ENCODE assay signal across 8 mouse cellular contexts in genomic region chr11:33917574-33917973, GRCm38 (mm10). TPM values are rescaled to one million over a fixed set of nuclear protein-coding genes. Genes with fewer than 3 reads are reported as not detected.
DNase-seq lines count a peak whose midpoint lies in the region; ATAC-seq lines count a peak whose summit lies in the region.

No protein-coding gene starts in this region.

- H3K36me3 ChIP-seq in forebrain, embryonic 11.5 days (ENCODE audit: control insufficient read depth, insufficient read depth, low read length): no peaks in the 10 kb centered on the region
- no peaks in the 10 kb centered on the region for H3K36me3 ChIP-seq in hindbrain, embryonic 10.5 days

- H3K4me1 ChIP-seq in forebrain, embryonic 11.5 days (replicated peaks; ENCODE audit: control insufficient read depth, insufficient read depth, low read length): no peaks in the 10 kb centered on the region; the same call in 1 of the 2 replicates
- peaks cover 11% of the 10 kb centered on the region; the same call in 1 of the 2 replicates for H3K4me1 ChIP-seq in hindbrain, embryonic 10.5 days (replicated peaks)

- no peak overlapping the region for H3K4me3 ChIP-seq in forebrain, embryonic 11.5 days (ENCODE audit: low read depth, low read length)
- no peak overlapping the region for H3K4me3 ChIP-seq in hindbrain, embryonic 10.5 days

- H3K27me3 ChIP-seq in forebrain, embryonic 11.5 days (ENCODE audit: control insufficient read depth, insufficient read depth, low read length): no peaks in the 10 kb centered on the region
- peaks cover 5% of the 10 kb centered on the region; the same call in 1 of the 2 replicates for H3K27me3 ChIP-seq in hindbrain, embryonic 10.5 days (ENCODE audit: insufficient read depth, poor library complexity, severe bottlenecking)

- no peak overlapping the region for H3K4me2 ChIP-seq in forebrain, embryonic 11.5 days (ENCODE audit: low read depth, low read length, severe bottlenecking)

- H3K9ac ChIP-seq in forebrain, embryonic 11.5 days (ENCODE audit: low read length): no peak overlapping the region

- H3K27ac ChIP-seq in forebrain, embryonic 11.5 days (ENCODE audit: low read depth, low read length): no peak overlapping the region
- no peak overlapping the region for H3K27ac ChIP-seq in hindbrain, embryonic 10.5 days

- 26% methylated on average over 6 of the region's 6 CpGs for WGBS in forebrain, embryonic 11.5 days
- 23% methylated on average over 6 of the region's 6 CpGs for WGBS in hindbrain, embryonic 10.5 days

- ATAC-seq in forebrain, embryonic 11.5 days (replicated peaks; ENCODE audit: low FRiP score): peak; percentile 64; the same call in 1 of the 2 replicates

- H3K9me3 ChIP-seq in forebrain, embryonic 11.5 days (ENCODE audit: control insufficient read depth, low read length): no peaks in the 10 kb centered on the region
- H3K9me3 ChIP-seq in hindbrain, embryonic 10.5 days: no peaks in the 10 kb centered on the region

- DNase-seq in gastrocnemius, adult 18-20 months (ENCODE audit: low spot score): peak; percentile 65
- no peak for DNase-seq in gastrocnemius, postnatal 25 days
- DNase-seq in brain, adult 2 months (ENCODE audit: low read depth, low spot score): peak; percentile 49
- DNase-seq in forebrain, embryonic 11.5 days (ENCODE audit: low spot score): peak; percentile 86
- DNase-seq in hindbrain, embryonic 10.5 days (ENCODE audit: low spot score): peak; percentile 79
- DNase-seq in left cerebral cortex, adult 18-20 months (ENCODE audit: low spot score in 2 of 2): peak; percentile 73 to 78
- DNase-seq in mesoderm, embryonic 11.5 days (ENCODE audit: low read depth, low spot score): peak; percentile 69
- peak; percentile 57 for DNase-seq in right cerebral cortex, postnatal 25 days

RNA-seq across cellular contexts. Expression of gene Kcnmb1, which starts 45.2 kb away (rescaled TPM):
- under 1 TPM; 0.26 to 0.27 TPM for total RNA-seq in gastrocnemius, adult 18-20 months (2021)
- under 1 TPM in 1 of 2 experiments, not detected in 1; 0.51 TPM for total RNA-seq in gastrocnemius, postnatal 25 days (2021)
- 0.05 TPM in 1 of 2 replicates, not detected in the other for polyA plus RNA-seq in forebrain, embryonic 11.5 days (2014; fragmentation: Nextera tagmentation; extraction: Ambion mirVana)
- polyA plus RNA-seq in hindbrain, embryonic 10.5 days (2016; fragmentation: Nextera tagmentation; extraction: Ambion mirVana): 0.20 and 0.26 TPM in 2 replicates
- total RNA-seq in left cerebral cortex, adult 18-20 months (2021): under 1 TPM; 0.21 to 0.26 TPM
